Mouse (Mus musculus) limb, embryonic 14.5 days (tissue): Measurements from ENCODE around the gene Pigw. TPM values are rescaled to one million over a fixed set of nuclear protein-coding genes. Genes with fewer than 3 reads are reported as not detected.
"Not testable (repeated sequence)": the region's sequence is repeated elsewhere in the genome, so short reads cannot be mapped to it uniquely, and the experiment has no call there.

Source experiments
- ATAC-seq: fragments of 200-750 bp; cut with Nextera tagmentation; 2 replicates; pipeline ENCODE4 v1.8.0; 2017; ENCODE audit warnings: low read depth, moderate number of reproducible peaks, moderate TSS enrichment; ENCODE audit not compliant: low FRiP score
- DNase-seq: peaks from one replicate; pipeline ENCODE4 v3.0.0-alpha.2; 2015; ENCODE audit warnings: low spot score
- H3K27ac ChIP-seq: fragments of 300-500 bp; sonication (generic); replicated peaks from 2 replicates; pipeline ENCODE4 v1.5.1; 2014; ENCODE audit warnings: low read depth, mild to moderate bottlenecking, low read length, moderate library complexity, mixed read lengths
- H3K27me3 ChIP-seq: fragments of 300-500 bp; sonication (generic); 2 replicates; pipeline ENCODE4 v1.6.1; 2014; ENCODE audit warnings: low read length, mixed read lengths; ENCODE audit not compliant: control insufficient read depth, insufficient read depth
- H3K36me3 ChIP-seq: fragments of 300-500 bp; sonication (generic); 2 replicates; pipeline ENCODE4 v1.6.1; 2014; ENCODE audit warnings: mild to moderate bottlenecking, low read length, moderate library complexity, mixed read lengths; ENCODE audit not compliant: control insufficient read depth, insufficient read depth
- H3K4me1 ChIP-seq: fragments of 300-500 bp; sonication (generic); 2 replicates; pipeline ENCODE4 v1.6.1; 2014; ENCODE audit warnings: antibody characterized with exemption, low read length, mixed read lengths; ENCODE audit not compliant: control insufficient read depth, insufficient read depth
- H3K4me2 ChIP-seq: fragments of 300-500 bp; sonication (generic); replicated peaks from 2 replicates; pipeline ENCODE4 v1.6.1; 2014; ENCODE audit warnings: low read depth, mild to moderate bottlenecking, low read length, moderate library complexity; ENCODE audit not compliant: severe bottlenecking
- H3K4me3 ChIP-seq: fragments of 300-500 bp; sonication (generic); replicated peaks from 2 replicates; pipeline ENCODE4 v1.5.1; 2014; ENCODE audit warnings: low read length
- H3K9ac ChIP-seq: fragments of 300-500 bp; sonication (generic); 2 replicates; pipeline ENCODE4 v1.6.1; 2014; ENCODE audit warnings: mild to moderate bottlenecking, low read depth, low read length, moderate library complexity; ENCODE audit not compliant: severe bottlenecking
- H3K9me3 ChIP-seq: fragments of 300-500 bp; sonication (generic); 2 replicates; pipeline ENCODE4 v1.6.1; 2016; ENCODE audit warnings: low read length; ENCODE audit not compliant: control insufficient read depth
- POLR2A ChIP-seq: fragments of 200-500 bp; IDR thresholded peaks from 2 replicates; pipeline ENCODE4 v1.8.0; 2012; ENCODE audit warnings: inconsistent platforms, mild to moderate bottlenecking, moderate library complexity, borderline replicate concordance; ENCODE audit not compliant: insufficient read depth, insufficient read length; ENCODE audit errors: extremely low read depth
- WGBS: fragments of 180-500 bp; shearing (Covaris S2); extraction: QIAGEN DNeasy Blood & Tissue Kit; methylation state at CpG from one replicate; pipeline ENCODE4 v1.1.7; 2014; 5-methylcytosine and 5-hydroxymethylcytosine counted together
- polyA plus RNA-seq, 2 experiments: library from polyadenylated mRNA; depleted of rRNA in 1 of 2; stranded (reverse) in 1 of 2; unstranded in 1 of 2; fragments of >200 nt; fragmentation: Nextera tagmentation in 1 of 2; extraction: Ambion mirVana in 1 of 2; gene quantifications; 2 replicates each; pipeline versions ENCODE4 v1.2.1 to v1.2.3; 2012 to 2014

Pigw gene
- polyA plus RNA-seq, 2 experiments: 2.4 to 5.8 TPM

- WGBS: 58% methylated on average over 2 of the region's 2 CpGs
- Histone ChIP-seq H3K4me3 (no peak overlapping the region), H3K36me3 (peaks cover 20% of the 10 kb centered on the region), H3K27ac (no peak overlapping the region), H3K9me3 (no peaks in the 10 kb centered on the region), H3K9ac (no peak overlapping the region), H3K27me3 (no peaks in the 10 kb centered on the region), H3K4me1 (peaks cover 10% of the 10 kb centered on the region), H3K4me2 (no peak overlapping the region)
- no peak for DNase-seq
- TF ChIP-seq POLR2A: no peak
- no peak for ATAC-seq
Measured at GRCm38 (mm10) chr11:84865268-84865667, 14.8 kb downstream of the Pigw start.

GRCm38 (mm10) chr11:84855285-84855684, 24.8 kb downstream of the Pigw start:
- H3K9ac ChIP-seq: no peak overlapping the region
- no peak for DNase-seq
- H3K4me1 ChIP-seq: no peaks in the 10 kb centered on the region
- H3K9me3 ChIP-seq: no peaks in the 10 kb centered on the region
- ATAC-seq: no peak
- 93% methylated on average over 6 of the region's 6 CpGs for WGBS
- H3K27me3 ChIP-seq: no peaks in the 10 kb centered on the region
- H3K4me2 ChIP-seq: no peak overlapping the region
- TF ChIP-seq POLR2A: no peak
- H3K27ac ChIP-seq: no peak overlapping the region
- peaks cover 79% of the 10 kb centered on the region for H3K36me3 ChIP-seq
- H3K4me3 ChIP-seq: no peak overlapping the region

GRCm38 (mm10) chr11:84847475-84848090, 32.5 kb downstream of the Pigw start:
- no peaks in the 10 kb centered on the region for H3K4me1 ChIP-seq
- no peak for ATAC-seq
- no peak overlapping the region for H3K9ac ChIP-seq
- H3K4me3 ChIP-seq: no peak overlapping the region
- no peak overlapping the region for H3K4me2 ChIP-seq
- 85% methylated on average over 7 of the region's 7 CpGs for WGBS
- H3K27ac ChIP-seq: no peak overlapping the region
- no peaks in the 10 kb centered on the region for H3K27me3 ChIP-seq
- no peak for DNase-seq
- H3K36me3 ChIP-seq: peaks cover 71% of the 10 kb centered on the region
- no peak for TF ChIP-seq POLR2A
- H3K9me3 ChIP-seq: no peaks in the 10 kb centered on the region

- TF ChIP-seq POLR2A: no peak
- H3K9ac ChIP-seq: no peak overlapping the region
- H3K4me2 ChIP-seq: no peak overlapping the region
- H3K36me3 ChIP-seq: peaks cover 68% of the 10 kb centered on the region
- no peak overlapping the region for H3K27ac ChIP-seq
- H3K4me3 ChIP-seq: no peak overlapping the region
- WGBS: 96% methylated on average over 15 of the region's 15 CpGs
- ATAC-seq (no peak), DNase-seq (no peak)
- H3K9me3 ChIP-seq: no peaks in the 10 kb centered on the region
- H3K27me3 ChIP-seq: no peaks in the 10 kb centered on the region
- H3K4me1 ChIP-seq: no peaks in the 10 kb centered on the region
Measured at GRCm38 (mm10) chr11:84846741-84847474, 33.2 kb downstream of the Pigw start.

- 90% methylated on average over 2 of the region's 2 CpGs for WGBS
- TF ChIP-seq POLR2A: no peak
- ATAC-seq (no peak), DNase-seq (no peak)
- Histone ChIP-seq H3K4me1 (no peaks in the 10 kb centered on the region), H3K27me3 (no peaks in the 10 kb centered on the region), H3K9me3 (no peaks in the 10 kb centered on the region), H3K4me3 (no peak overlapping the region), H3K4me2 (no peak overlapping the region), H3K9ac (no peak overlapping the region), H3K27ac (no peak overlapping the region), H3K36me3 (peaks cover 83% of the 10 kb centered on the region)
Measured at GRCm38 (mm10) chr11:84839330-84839729, 40.8 kb downstream of the Pigw start.

- Histone ChIP-seq H3K27ac (peak overlapping the region; percentile 82), H3K4me2 (peak overlapping the region; percentile 83), H3K9ac (peak overlapping the region; percentile 73), H3K36me3 (peaks cover 33% of the 10 kb centered on the region), H3K4me3 (peak overlapping the region; percentile 78)
- ATAC-seq, H3K4me1 ChIP-seq, DNase-seq, H3K27me3 ChIP-seq, H3K9me3 ChIP-seq: not testable (repeated sequence)
- WGBS: 76% methylated on average over 11 of the region's 11 CpGs
Measured at GRCm38 (mm10) chr11:84829495-84829894, 50.6 kb downstream of the Pigw start.
